Mouse (Mus musculus) heart, adult 11 months (tissue): ENCODE measurements at regions not wholly inside any gene's neighbourhood (a gene's known extent, or its start where the extent isn't known, plus 50 kb on each side); places are given as distances from the start of the nearest gene placed in this dataset.
A peak's percentile ranks its signal among the peaks of the same experiment; 100 is the strongest.

Experiments
- DNase-seq: peaks from one replicate; pipeline ENCODE4 v3.0.0; 2022

GRCm38 (mm10) chr17:16101548-16101947, 270.7 kb upstream of the Rgmb start:
- DNase-seq, result no peak

- DNase-seq, result no peak
Measured at GRCm38 (mm10) chr17:16092952-16093351, 262.1 kb upstream of the Rgmb start.

- no peak for DNase-seq
Measured at GRCm38 (mm10) chr17:16089619-16090280, 258.9 kb upstream of the Rgmb start.

GRCm38 (mm10) chr17:16088879-16089618, 258.2 kb upstream of the Rgmb start:
- DNase-seq, result no peak

- DNase-seq, result no peak
Measured at GRCm38 (mm10) chr17:16087046-16087445, 256.2 kb upstream of the Rgmb start.

GRCm38 (mm10) chr17:16082842-16083241, 252.0 kb upstream of the Rgmb start:
- DNase-seq, result no peak

- DNase-seq, result no peak
Measured at GRCm38 (mm10) chr17:16078549-16078948, 247.7 kb upstream of the Rgmb start.

- no peak for DNase-seq
Measured at GRCm38 (mm10) chr17:16069334-16069733, 238.5 kb upstream of the Rgmb start.

GRCm38 (mm10) chr17:16067858-16068257, 237.0 kb upstream of the Rgmb start:
- DNase-seq, result no peak

GRCm38 (mm10) chr17:16054481-16054880, 223.6 kb upstream of the Rgmb start:
- DNase-seq, result peak; percentile 97

- DNase-seq, result peak; percentile 93
Measured at GRCm38 (mm10) chr17:16051713-16052112, 220.9 kb upstream of the Rgmb start.

- DNase-seq, result no peak
Measured at GRCm38 (mm10) chr17:16041542-16042251, 210.9 kb upstream of the Rgmb start.

- DNase-seq, result peak; percentile 6
Measured at GRCm38 (mm10) chr17:16027989-16028388, 197.2 kb upstream of the Rgmb start.

- no peak for DNase-seq
Measured at GRCm38 (mm10) chr17:16004871-16005575, 174.2 kb upstream of the Rgmb start.

GRCm38 (mm10) chr17:16004002-16004401, 173.2 kb upstream of the Rgmb start:
- no peak for DNase-seq

- peak; percentile 89 for DNase-seq
Measured at GRCm38 (mm10) chr17:15998771-15999170, 167.9 kb upstream of the Rgmb start.

- DNase-seq, result no peak
Measured at GRCm38 (mm10) chr17:15997289-15997688, 166.4 kb upstream of the Rgmb start.

- DNase-seq, result no peak
Measured at GRCm38 (mm10) chr17:15995493-15995892, 164.7 kb upstream of the Rgmb start.

- DNase-seq, result peak; percentile 94
Measured at GRCm38 (mm10) chr17:15993361-15994287, 162.8 kb upstream of the Rgmb start.

- DNase-seq, result no peak
Measured at GRCm38 (mm10) chr17:15991916-15992315, 161.1 kb upstream of the Rgmb start.

GRCm38 (mm10) chr17:15990303-15990702, 159.5 kb upstream of the Rgmb start:
- DNase-seq, result no peak

- no peak for DNase-seq
Measured at GRCm38 (mm10) chr17:15981558-15981957, 150.7 kb upstream of the Rgmb start.
